Mouse (Mus musculus): Measurements from ENCODE around the gene Doc2b. TPM values are rescaled to one million over a fixed set of nuclear protein-coding genes. Genes with fewer than 3 reads are reported as not detected.

The Doc2b gene
- polyA plus RNA-seq (2014; fragmentation: Nextera tagmentation; extraction: Ambion mirVana) = 3.5 and 5.3 TPM in 2 replicates

- peaks cover 33% of the 10 kb centered on the region for H3K27me3 ChIP-seq (ENCODE audit: control insufficient read depth, insufficient read depth, low read length)
- peak within 1 kb of the TSS; percentile 43 for H3K4me3 ChIP-seq (replicated peaks; ENCODE audit: low read depth, low read length)
- H3K9me3 ChIP-seq (ENCODE audit: control insufficient read depth, low read length) = no peaks in the 10 kb centered on the region
- H3K27ac ChIP-seq (replicated peaks; ENCODE audit: low read depth, low read length) = no peak within 1 kb of the TSS
- no peaks in the 10 kb centered on the region for H3K36me3 ChIP-seq (ENCODE audit: control insufficient read depth, insufficient read depth, low read length)
- H3K4me1 ChIP-seq (ENCODE audit: control insufficient read depth, insufficient read depth, low read length) = no peaks in the 10 kb centered on the region; the same call in 1 of the 2 replicates
- peak; percentile 83 for ATAC-seq (ENCODE audit: low FRiP score, low TSS enrichment)
- 4% methylated on average over 37 of the region's 37 CpGs for WGBS
- peak within 1 kb of the TSS; percentile 65 for H3K4me2 ChIP-seq (ENCODE audit: low read length)
- peak; percentile 86 for DNase-seq
- peak within 1 kb of the TSS; percentile 48 for H3K9ac ChIP-seq (replicated peaks; ENCODE audit: low read length)
Measured at GRCm38 (mm10) chr11:75796029-75796445, at the start of gene Doc2b. Gene Doc2b, minus strand, starts transcription at chr11:75796049.

DNA sequence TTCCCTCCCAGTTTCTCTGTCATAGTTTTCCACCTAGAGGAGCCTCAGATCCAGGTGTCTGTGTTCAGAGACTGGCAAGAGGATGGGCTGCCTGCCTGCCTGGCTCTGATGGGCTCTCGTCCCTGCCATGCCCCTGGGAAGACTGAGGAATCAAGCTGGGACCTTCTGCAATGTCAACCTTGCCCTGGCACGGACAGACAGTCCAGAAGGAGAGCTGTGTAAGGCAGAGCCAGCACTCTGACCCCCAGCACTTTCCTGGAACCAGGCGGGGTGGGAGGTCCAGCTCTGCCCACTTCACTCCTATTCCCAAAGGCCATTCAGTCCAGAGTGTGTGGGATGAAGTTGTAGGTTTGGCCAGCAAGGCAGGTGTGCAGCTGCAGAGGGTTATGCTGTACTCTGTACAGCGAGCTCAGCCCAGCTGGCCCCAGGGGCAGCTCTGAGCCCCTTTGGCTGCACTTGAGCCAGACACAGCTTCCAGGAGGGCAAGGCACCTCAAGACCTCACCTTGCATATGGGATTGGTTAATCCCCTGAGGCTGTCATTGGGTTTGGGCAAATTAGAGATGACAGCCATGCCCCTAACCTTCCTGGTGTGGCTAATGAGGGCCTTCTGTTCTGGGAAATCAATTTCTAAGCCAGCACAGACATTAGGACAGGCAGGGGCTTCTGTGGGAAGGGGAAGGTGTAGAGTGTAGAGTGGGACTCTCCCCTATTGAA, 47.2 kb upstream of the Doc2b start:
- Histone ChIP-seq H3K4me1 (ENCODE audit: control insufficient read depth, insufficient read depth, low read length) (peaks cover 15% of the 10 kb centered on the region), H3K36me3 (ENCODE audit: control insufficient read depth, insufficient read depth, low read length) (no peaks in the 10 kb centered on the region), H3K27me3 (ENCODE audit: control insufficient read depth, insufficient read depth, low read length) (no peaks in the 10 kb centered on the region), H3K4me3 (replicated peaks; ENCODE audit: low read depth, low read length) (no peak overlapping the region), H3K9me3 (ENCODE audit: control insufficient read depth, low read length) (no peaks in the 10 kb centered on the region), H3K27ac (replicated peaks; ENCODE audit: low read depth, low read length) (no peak overlapping the region), H3K9ac (replicated peaks; ENCODE audit: low read length) (no peak overlapping the region), H3K4me2 (ENCODE audit: low read length) (no peak overlapping the region)
- WGBS = 56% methylated on average over 4 of the region's 4 CpGs
- no peak for DNase-seq
- no peak for ATAC-seq (ENCODE audit: low FRiP score, low TSS enrichment)

GRCm38 (mm10) chr11:75841503-75841902, 45.7 kb upstream of the Doc2b start:
- Histone ChIP-seq H3K9me3 (ENCODE audit: control insufficient read depth, low read length) (no peaks in the 10 kb centered on the region), H3K4me3 (replicated peaks; ENCODE audit: low read depth, low read length) (no peak overlapping the region), H3K4me1 (ENCODE audit: control insufficient read depth, insufficient read depth, low read length) (peaks cover 15% of the 10 kb centered on the region), H3K27me3 (ENCODE audit: control insufficient read depth, insufficient read depth, low read length) (no peaks in the 10 kb centered on the region), H3K27ac (replicated peaks; ENCODE audit: low read depth, low read length) (no peak overlapping the region), H3K4me2 (ENCODE audit: low read length) (no peak overlapping the region), H3K9ac (replicated peaks; ENCODE audit: low read length) (no peak overlapping the region), H3K36me3 (ENCODE audit: control insufficient read depth, insufficient read depth, low read length) (no peaks in the 10 kb centered on the region)
- ATAC-seq (ENCODE audit: low FRiP score, low TSS enrichment) (no peak), DNase-seq (no peak)
- WGBS = 71% methylated on average over 3 of the region's 3 CpGs

DNA sequence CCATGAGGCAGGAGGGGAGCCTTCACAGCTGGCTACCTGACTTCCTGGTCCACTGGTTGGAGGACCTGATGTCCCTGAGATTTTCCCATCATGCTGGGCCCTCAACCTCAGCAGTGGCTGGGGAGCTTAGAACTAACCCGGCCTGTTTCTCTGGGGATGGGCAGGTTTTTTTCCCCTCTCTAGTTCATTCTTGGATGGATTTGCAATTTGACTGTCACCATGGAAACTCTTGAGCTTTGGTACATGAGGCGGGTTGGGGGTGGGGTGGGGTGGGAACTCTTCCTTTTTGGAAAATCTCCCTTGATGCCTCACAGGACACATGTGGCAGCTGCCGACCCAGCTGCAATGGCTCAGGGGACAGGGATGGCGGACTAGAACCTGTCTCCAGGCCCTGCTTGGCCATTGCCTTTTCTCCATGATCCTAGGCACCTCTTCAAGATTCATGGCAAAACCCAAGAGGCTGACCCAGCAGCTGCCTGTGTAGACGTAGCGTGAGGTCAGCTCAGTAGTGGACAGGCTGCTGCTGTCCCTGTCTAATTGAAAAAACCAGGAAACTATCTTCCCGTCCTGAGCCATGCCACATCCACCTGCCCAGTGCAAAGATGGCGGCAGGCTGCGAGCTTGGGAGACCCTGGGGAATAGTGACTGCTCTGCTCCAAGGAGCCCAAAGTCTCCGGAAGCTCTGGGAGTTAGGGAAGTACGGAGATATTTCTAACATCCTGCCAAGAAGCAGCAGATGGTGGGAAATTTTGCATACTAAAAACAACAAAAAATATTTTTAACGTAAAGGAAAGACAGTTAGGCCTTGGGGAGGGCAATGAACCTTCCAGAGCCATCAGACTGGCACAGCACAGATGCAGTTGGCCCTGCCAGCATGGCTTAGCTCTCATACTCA, 43.9 kb upstream of the Doc2b start:
- Histone ChIP-seq H3K27me3 (ENCODE audit: control insufficient read depth, insufficient read depth, low read length) (no peaks in the 10 kb centered on the region), H3K9me3 (ENCODE audit: control insufficient read depth, low read length) (no peaks in the 10 kb centered on the region), H3K36me3 (ENCODE audit: control insufficient read depth, insufficient read depth, low read length) (no peaks in the 10 kb centered on the region), H3K4me2 (ENCODE audit: low read length) (no peak overlapping the region), H3K4me1 (ENCODE audit: control insufficient read depth, insufficient read depth, low read length) (peaks cover 15% of the 10 kb centered on the region), H3K9ac (replicated peaks; ENCODE audit: low read length) (no peak overlapping the region), H3K4me3 (replicated peaks; ENCODE audit: low read depth, low read length) (no peak overlapping the region), H3K27ac (replicated peaks; ENCODE audit: low read depth, low read length) (no peak overlapping the region)
- 65% methylated on average over 12 of the region's 12 CpGs for WGBS
- no peak for ATAC-seq (ENCODE audit: low FRiP score, low TSS enrichment)
- no peak for DNase-seq

DNA sequence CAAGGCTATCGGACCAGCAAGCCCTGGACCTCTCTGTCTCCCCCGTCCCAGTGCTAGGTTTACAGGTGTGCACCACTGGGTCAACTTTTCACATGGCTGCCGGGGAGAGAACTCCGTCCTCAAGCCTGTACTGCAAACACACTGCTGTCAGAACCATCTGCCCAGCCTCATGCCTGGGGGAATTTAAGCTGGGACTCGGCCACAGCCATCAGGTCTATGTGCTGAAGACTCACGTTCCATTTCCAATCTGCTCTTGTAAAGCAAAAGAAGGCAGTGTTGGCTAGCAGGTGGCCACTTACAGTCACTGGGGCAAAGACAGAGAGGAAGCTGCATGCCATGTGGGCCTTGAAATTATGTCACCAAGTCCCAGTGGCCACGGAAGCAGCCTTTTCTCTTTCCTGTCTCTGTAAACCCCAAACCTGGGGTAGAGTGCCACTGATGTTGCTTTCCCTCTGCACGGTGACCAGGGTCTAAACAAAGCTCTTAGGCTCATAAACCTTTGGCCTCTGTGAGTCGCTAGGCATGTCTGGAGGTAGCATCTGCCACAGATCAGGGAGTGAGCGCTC, 43.1 kb upstream of the Doc2b start:
- WGBS = 80% methylated on average over 10 of the region's 10 CpGs

GRCm38 (mm10) chr11:75836240-75836610, 40.4 kb upstream of the Doc2b start:
- no peak for ATAC-seq (ENCODE audit: low FRiP score, low TSS enrichment)
- no peaks in the 10 kb centered on the region for H3K27me3 ChIP-seq (ENCODE audit: control insufficient read depth, insufficient read depth, low read length)
- H3K36me3 ChIP-seq (ENCODE audit: control insufficient read depth, insufficient read depth, low read length) = no peaks in the 10 kb centered on the region
- H3K9me3 ChIP-seq (ENCODE audit: control insufficient read depth, low read length) = no peaks in the 10 kb centered on the region
- H3K4me1 ChIP-seq (ENCODE audit: control insufficient read depth, insufficient read depth, low read length) = peaks cover 6% of the 10 kb centered on the region
- no peak overlapping the region for H3K4me3 ChIP-seq (replicated peaks; ENCODE audit: low read depth, low read length)
- no peak overlapping the region for H3K9ac ChIP-seq (replicated peaks; ENCODE audit: low read length)
- no peak for DNase-seq
- 68% methylated on average over 11 of the region's 11 CpGs for WGBS
- H3K4me2 ChIP-seq (ENCODE audit: low read length) = no peak overlapping the region
- H3K27ac ChIP-seq (replicated peaks; ENCODE audit: low read depth, low read length) = no peak overlapping the region

More for the DNA sequence above, 43.1 kb upstream of the Doc2b start:
- Histone ChIP-seq H3K4me2 (ENCODE audit: low read length) (no peak overlapping the region), H3K36me3 (ENCODE audit: control insufficient read depth, insufficient read depth, low read length) (no peaks in the 10 kb centered on the region), H3K27ac (replicated peaks; ENCODE audit: low read depth, low read length) (no peak overlapping the region), H3K27me3 (ENCODE audit: control insufficient read depth, insufficient read depth, low read length) (no peaks in the 10 kb centered on the region), H3K9ac (replicated peaks; ENCODE audit: low read length) (no peak overlapping the region), H3K4me1 (ENCODE audit: control insufficient read depth, insufficient read depth, low read length) (peaks cover 15% of the 10 kb centered on the region), H3K4me3 (replicated peaks; ENCODE audit: low read depth, low read length) (no peak overlapping the region), H3K9me3 (ENCODE audit: control insufficient read depth, low read length) (no peaks in the 10 kb centered on the region)
- no peak for ATAC-seq (ENCODE audit: low FRiP score, low TSS enrichment)
- no peak for DNase-seq

DNA sequence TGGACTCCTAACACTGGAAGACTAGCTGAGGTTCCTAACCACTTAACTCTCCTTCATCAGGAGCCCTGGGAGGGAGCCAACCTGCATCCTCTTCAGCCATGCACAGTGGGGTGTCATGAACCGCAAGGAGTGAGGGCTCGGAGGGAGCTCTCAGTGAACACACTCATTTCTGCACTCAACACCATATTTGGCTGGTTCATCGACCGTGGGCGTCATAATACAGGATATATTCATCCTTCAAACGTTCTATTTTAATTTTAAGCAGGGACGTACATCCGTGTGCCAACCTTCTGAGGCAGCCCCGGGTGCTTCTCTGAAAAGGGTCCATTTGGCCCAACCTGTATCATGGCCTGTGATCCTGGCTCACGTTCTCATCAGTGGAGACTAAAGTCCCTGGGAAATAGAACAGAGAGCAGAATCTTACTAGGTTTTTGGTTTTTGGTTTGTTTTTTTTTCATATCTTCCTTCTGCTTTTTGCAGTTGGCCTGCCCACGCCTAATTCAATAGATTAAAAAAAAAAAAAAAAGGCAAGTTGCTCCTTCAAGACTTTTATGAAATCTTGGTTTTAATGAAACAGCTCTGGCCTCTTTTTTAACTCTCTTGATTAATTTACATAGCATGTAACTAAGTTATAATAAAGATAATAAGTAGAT, 39.9 kb upstream of the Doc2b start:
- H3K4me2 ChIP-seq (ENCODE audit: low read length) = no peak overlapping the region
- no peak overlapping the region for H3K4me3 ChIP-seq (replicated peaks; ENCODE audit: low read depth, low read length)
- 82% methylated on average over 11 of the region's 11 CpGs for WGBS
- no peaks in the 10 kb centered on the region for H3K27me3 ChIP-seq (ENCODE audit: control insufficient read depth, insufficient read depth, low read length)
- H3K36me3 ChIP-seq (ENCODE audit: control insufficient read depth, insufficient read depth, low read length) = no peaks in the 10 kb centered on the region
- H3K27ac ChIP-seq (replicated peaks; ENCODE audit: low read depth, low read length) = no peak overlapping the region
- H3K4me1 ChIP-seq (ENCODE audit: control insufficient read depth, insufficient read depth, low read length) = peaks cover 6% of the 10 kb centered on the region
- no peaks in the 10 kb centered on the region for H3K9me3 ChIP-seq (ENCODE audit: control insufficient read depth, low read length)
- ATAC-seq (ENCODE audit: low FRiP score, low TSS enrichment) = no peak
- no peak overlapping the region for H3K9ac ChIP-seq (replicated peaks; ENCODE audit: low read length)
- no peak for DNase-seq

DNA sequence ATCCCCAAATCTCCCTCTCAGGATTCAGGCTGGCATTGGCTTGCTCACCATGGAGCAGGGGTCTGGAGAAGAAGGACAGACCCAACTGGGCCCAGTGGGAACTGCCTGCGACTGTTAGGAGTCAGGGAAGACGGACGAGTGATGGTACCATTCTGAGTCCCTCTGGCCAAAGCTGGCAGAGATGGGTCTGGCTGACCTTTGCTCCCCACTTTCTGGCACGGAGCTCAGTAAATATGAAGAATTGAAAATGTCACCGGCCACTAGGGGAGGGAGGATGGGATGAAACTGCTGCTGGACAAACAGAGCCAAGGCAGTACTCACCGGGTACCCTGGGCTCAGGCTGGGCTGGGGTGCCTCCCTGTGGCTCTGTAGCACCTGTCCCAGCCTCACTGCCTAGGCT, 37.2 kb upstream of the Doc2b start:
- Histone ChIP-seq H3K9ac (replicated peaks; ENCODE audit: low read length) (no peak overlapping the region), H3K27ac (replicated peaks; ENCODE audit: low read depth, low read length) (no peak overlapping the region), H3K27me3 (ENCODE audit: control insufficient read depth, insufficient read depth, low read length) (no peaks in the 10 kb centered on the region), H3K9me3 (ENCODE audit: control insufficient read depth, low read length) (no peaks in the 10 kb centered on the region), H3K36me3 (ENCODE audit: control insufficient read depth, insufficient read depth, low read length) (no peaks in the 10 kb centered on the region), H3K4me2 (ENCODE audit: low read length) (no peak overlapping the region), H3K4me3 (replicated peaks; ENCODE audit: low read depth, low read length) (no peak overlapping the region), H3K4me1 (ENCODE audit: control insufficient read depth, insufficient read depth, low read length) (no peaks in the 10 kb centered on the region)
- DNase-seq = no peak
- no peak for ATAC-seq (ENCODE audit: low FRiP score, low TSS enrichment)
- 85% methylated on average over 6 of the region's 6 CpGs for WGBS
